Mouse (Mus musculus) cortical plate, adult 2 months (tissue): ENCODE results near the gene Radil. TPM values are rescaled to one million over a fixed set of nuclear protein-coding genes. Genes with fewer than 3 reads are reported as not detected.
A peak's percentile ranks its signal among the peaks of the same experiment; 100 is the strongest.

Source experiments
- H3K27ac ChIP-seq: fragments of 200-500 bp; 2 replicates; pipeline ENCODE4 v1.5.1; 2012; ENCODE audit warnings: low read length, control low read depth, inconsistent platforms; ENCODE audit not compliant: insufficient read depth
- H3K4me1 ChIP-seq: fragments of 200-500 bp; 2 replicates; pipeline ENCODE4 v1.6.1; 2011; ENCODE audit warnings: low read length; ENCODE audit not compliant: control insufficient read depth, insufficient read depth
- H3K4me3 ChIP-seq: fragments of 200-500 bp; 2 replicates; pipeline ENCODE4 v1.5.1; 2011; ENCODE audit warnings: mild to moderate bottlenecking, low read length, control low read depth; ENCODE audit not compliant: insufficient read depth
- CTCF ChIP-seq: fragments of 200-500 bp; IDR thresholded peaks from 2 replicates; pipeline ENCODE4 v1.5.1; 2011; ENCODE audit warnings: mild to moderate bottlenecking, control low read depth, low read length; ENCODE audit not compliant: insufficient read depth; ENCODE audit errors: extremely low read depth
- POLR2A ChIP-seq: fragments of 200-500 bp; IDR thresholded peaks from 2 replicates; pipeline ENCODE4 v1.6.1; 2011; ENCODE audit warnings: mild to moderate bottlenecking, low read length, control low read depth; ENCODE audit not compliant: insufficient read depth; ENCODE audit errors: extremely low read depth
- polyA plus RNA-seq: library from polyadenylated mRNA; depleted of rRNA; stranded (reverse); fragments of >200 nt; gene quantifications from 2 replicates; pipeline ENCODE4 v1.2.3, GENCODE M21; 2012; rRNA removed

Radil gene
- polyA plus RNA-seq, 1 experiment, result 17.7 TPM

DNA sequence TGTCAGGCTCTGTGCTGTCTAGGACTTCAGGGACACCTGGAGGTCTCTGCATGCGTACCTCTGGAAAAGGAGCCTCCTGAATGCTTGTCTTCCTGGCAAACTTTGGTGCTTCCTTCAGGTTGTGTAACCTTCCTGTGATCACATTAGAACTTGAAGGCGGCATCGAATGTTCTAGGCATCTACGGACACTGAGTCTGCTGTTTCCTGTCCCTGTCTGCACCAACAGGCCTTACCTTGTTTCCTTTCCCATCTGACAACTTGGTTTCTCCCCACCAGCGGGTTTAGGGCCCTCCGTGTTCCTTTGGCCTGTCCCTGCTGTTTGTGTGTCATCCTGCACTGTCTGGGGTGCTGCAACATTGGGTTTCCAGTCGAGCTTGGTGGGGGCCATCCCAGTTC is 108.9 kb downstream of the Radil start:
- no peak overlapping the region for H3K27ac ChIP-seq
- peaks cover 8% of the 10 kb centered on the region for H3K4me1 ChIP-seq
- H3K4me3 ChIP-seq, result no peak overlapping the region
- TF ChIP-seq CTCF (no peak), POLR2A (no peak)

DNA sequence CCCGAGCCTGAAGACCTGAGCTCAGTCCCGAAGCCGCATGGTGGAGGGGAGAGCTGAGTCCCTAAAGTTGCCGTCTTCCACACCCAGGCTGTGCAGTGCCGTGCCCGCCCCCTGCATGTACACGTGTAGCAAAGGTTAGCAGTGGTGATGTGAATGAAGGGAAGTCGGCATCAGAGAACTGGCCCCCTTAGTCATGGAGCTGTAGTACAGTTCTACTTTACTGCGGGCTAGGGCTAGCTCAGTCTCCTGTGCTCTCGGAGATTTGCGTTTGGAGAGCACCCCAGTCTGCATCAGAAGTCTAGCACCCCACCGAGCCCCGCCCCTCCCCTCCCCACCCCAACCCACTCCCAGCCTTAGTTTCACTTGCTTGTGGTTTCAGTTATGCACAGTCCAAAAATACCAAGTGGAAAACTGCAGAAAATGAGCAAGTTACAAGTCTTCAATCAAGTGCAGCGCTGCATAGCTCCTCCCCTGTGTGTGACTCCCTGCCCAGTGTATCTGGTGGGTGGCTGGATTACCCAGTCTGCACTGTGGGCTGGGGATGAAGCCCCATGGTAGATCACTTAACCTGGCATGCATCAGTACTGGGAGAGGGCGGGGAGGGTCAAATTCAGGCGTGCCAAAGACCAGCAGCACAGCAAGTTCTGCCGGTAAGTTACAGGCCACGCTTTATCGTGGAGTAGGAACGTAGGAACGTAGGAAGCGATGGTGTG is 109.4 kb downstream of the Radil start:
- H3K4me1 ChIP-seq, result peaks cover 8% of the 10 kb centered on the region
- TF ChIP-seq POLR2A (no peak), CTCF (no peak)
- peak overlapping the region; percentile 74 for H3K27ac ChIP-seq
- H3K4me3 ChIP-seq, result no peak overlapping the region

DNA sequence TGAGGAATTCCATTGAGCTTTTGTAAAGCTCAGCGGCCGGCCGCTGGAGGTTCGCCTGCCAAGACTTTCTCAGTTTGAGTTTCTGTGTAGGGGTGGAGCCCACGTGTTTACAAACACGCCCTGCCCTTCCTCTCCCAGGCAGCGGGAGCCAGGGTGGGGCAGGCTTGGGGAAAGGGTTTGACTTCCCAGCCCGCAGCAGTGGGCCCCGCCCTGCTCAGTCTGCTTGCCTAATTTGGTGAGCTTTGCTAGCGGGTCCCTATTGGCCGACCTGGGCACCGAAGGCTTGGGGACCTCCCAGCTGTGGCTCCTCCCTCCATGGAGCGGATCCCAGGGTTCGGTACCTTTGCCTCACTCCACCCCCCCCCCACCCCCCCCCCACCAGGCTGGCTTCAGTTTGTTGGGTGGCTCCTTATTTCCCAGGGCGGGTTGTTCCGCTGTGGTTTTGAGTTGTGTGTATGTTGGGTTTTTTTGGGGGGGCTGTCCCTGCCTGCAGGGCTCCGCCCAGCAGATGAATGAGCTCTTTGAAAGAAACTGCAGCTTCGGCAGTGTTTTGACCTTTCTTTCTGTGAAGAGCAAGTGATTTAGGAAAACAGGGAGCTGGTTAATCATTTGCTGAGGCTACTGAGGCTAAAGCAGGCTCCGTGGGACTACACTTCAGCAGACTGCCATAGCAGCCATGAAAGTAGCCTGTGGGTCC is 110.3 kb downstream of the Radil start:
- Histone ChIP-seq H3K4me1 (peaks cover 8% of the 10 kb centered on the region), H3K27ac (peak overlapping the region; percentile 74), H3K4me3 (no peak overlapping the region)

DNA sequence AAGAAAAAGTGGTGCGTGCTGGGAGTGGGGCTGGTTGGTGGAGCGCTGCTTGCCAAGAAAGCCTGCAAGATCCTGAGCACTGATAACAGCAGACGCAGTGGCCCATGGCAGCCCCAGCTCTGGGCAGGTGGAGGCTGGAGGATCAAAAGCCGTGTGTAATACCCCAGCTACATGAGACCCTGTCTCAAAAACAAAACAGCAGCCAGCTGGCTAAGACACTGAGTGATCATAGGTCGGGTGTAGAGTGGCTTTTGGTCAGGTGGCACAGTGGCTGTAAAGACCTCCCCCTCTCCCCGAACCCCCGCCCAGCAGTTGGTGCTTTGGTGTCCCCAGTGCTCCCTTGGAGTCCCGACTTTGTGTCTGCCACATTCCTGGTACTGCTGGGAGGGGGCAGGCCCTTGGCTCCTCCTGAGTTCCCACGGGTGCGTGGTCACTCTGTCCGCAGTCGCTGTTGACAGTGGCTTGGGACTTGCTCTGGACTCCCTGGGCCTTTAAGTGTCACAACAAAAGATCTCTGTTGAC is 110.9 kb downstream of the Radil start:
- TF ChIP-seq CTCF (no peak), POLR2A (no peak)
- Histone ChIP-seq H3K4me1 (peaks cover 8% of the 10 kb centered on the region), H3K27ac (peak overlapping the region; percentile 8; the same call in 1 of the 2 replicates), H3K4me3 (no peak overlapping the region)

More for the DNA sequence above, 110.3 kb downstream of the Radil start:
- no peak for TF ChIP-seq POLR2A
- TF ChIP-seq CTCF, result no peak

DNA sequence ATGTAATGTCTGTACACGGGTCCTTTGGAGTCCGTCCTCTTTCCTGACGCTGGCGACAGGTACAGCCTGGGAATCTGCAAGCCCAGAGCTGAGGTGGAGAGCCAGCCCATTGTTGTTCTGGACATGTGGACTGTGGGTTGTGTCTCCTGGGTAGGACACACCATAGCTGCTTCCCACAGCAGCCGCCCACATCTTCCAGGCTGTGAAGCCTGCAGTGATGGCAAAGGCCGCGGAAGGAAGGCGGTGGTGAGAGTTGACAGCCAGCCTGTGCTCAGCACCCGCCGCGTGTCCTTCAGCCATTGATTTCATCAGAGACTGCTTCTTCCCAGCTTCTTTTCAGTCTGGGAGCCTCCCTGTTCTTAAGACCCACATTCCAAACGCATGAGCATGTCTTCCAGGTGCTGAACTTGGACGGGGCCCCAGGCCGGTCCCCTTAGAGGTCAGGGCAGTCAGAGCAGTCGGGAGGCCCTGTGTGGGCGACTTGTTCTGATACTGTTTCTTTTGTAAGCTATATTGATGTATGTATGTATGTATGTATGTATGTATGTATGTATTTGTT is 112.4 kb downstream of the Radil start:
- no peak overlapping the region for H3K27ac ChIP-seq
- no peak overlapping the region for H3K4me3 ChIP-seq
- TF ChIP-seq CTCF (no peak), POLR2A (no peak)
- H3K4me1 ChIP-seq, result peaks cover 11% of the 10 kb centered on the region

DNA sequence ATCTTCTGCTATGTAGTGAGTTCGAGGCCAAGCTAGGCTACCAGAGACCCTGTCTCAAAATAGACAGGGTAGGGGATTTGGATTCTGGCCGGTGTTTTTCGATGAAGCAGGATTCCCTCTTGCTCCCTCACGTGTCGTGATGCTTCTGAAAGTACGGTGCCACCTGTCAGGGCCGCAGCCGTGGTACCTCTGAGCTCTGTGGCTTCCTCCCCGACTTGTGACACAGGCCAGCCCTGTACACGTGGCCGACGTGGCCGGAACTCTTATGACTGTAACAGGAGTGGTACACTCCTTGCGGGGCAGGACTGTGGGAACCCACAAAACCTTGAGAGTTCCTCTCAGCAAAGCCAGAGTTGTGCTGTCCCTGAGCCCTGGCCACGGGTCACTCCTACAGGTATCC is 115.2 kb downstream of the Radil start:
- no peak for TF ChIP-seq POLR2A
- TF ChIP-seq CTCF, result no peak
- H3K27ac ChIP-seq, result no peak overlapping the region
- H3K4me3 ChIP-seq, result no peak overlapping the region

More for the DNA sequence above, 115.2 kb downstream of the Radil start:
- peaks cover 13% of the 10 kb centered on the region for H3K4me1 ChIP-seq

Other genes with a start within 250 kb of the Radil start
- gene Foxk1, start 149.6 kb downstream of the Radil start, polyA plus RNA-seq, result 19.4 and 21.1 TPM in 2 replicates
- 31.5 and 32.5 TPM in 2 replicates for gene Ap5z1, start 87.2 kb downstream of the Radil start, polyA plus RNA-seq
- 0.30 and 0.31 TPM in 2 replicates for gene Papolb, start 21.0 kb downstream of the Radil start, polyA plus RNA-seq
- 96.9 and 99.1 TPM in 2 replicates for gene Mmd2, start 57.7 kb upstream of the Radil start, polyA plus RNA-seq
- 72.2 and 74.3 TPM in 2 replicates for gene Wipi2, start 76.6 kb upstream of the Radil start, polyA plus RNA-seq
- gene Slc29a4, start 141.4 kb upstream of the Radil start, polyA plus RNA-seq, result 7.9 and 12.4 TPM in 2 replicates